Mouse (Mus musculus) neural tube, embryonic 12.5 days (tissue): ENCODE measurements around the gene Cpsf7. TPM values are rescaled to one million over a fixed set of nuclear protein-coding genes. Genes with fewer than 3 reads are reported as not detected.
"Not testable (repeated sequence)": the region's sequence is repeated elsewhere in the genome, so short reads cannot be mapped to it uniquely, and the experiment has no call there.

Experiments
- ATAC-seq: fragments of 200-750 bp; cut with Nextera tagmentation; 2 replicates; pipeline ENCODE4 v1.8.0; 2017; ENCODE audit warnings: low read depth, mild to moderate bottlenecking, moderate TSS enrichment, moderate library complexity; ENCODE audit not compliant: low FRiP score
- H3K27ac ChIP-seq: fragments of 300-500 bp; sonication (generic); 2 replicates; pipeline ENCODE4 v1.5.1; 2016
- H3K27me3 ChIP-seq: fragments of 300-500 bp; sonication (generic); replicated peaks from 2 replicates; pipeline ENCODE4 v1.6.1; 2016; ENCODE audit warnings: mild to moderate bottlenecking
- H3K36me3 ChIP-seq: fragments of 300-500 bp; sonication (generic); 2 replicates; pipeline ENCODE4 v1.6.1; 2016; ENCODE audit warnings: mild to moderate bottlenecking
- H3K4me1 ChIP-seq: fragments of 300-500 bp; sonication (generic); 2 replicates; pipeline ENCODE4 v1.6.1; 2016
- H3K4me2 ChIP-seq: fragments of 300-500 bp; sonication (generic); replicated peaks from 2 replicates; pipeline ENCODE4 v1.6.1; 2016; ENCODE audit warnings: mild to moderate bottlenecking
- H3K4me3 ChIP-seq: fragments of 300-500 bp; sonication (generic); 2 replicates; pipeline ENCODE4 v1.5.1; 2016
- H3K9ac ChIP-seq: fragments of 300-500 bp; sonication (generic); 2 replicates; pipeline ENCODE4 v1.6.1; 2016; ENCODE audit warnings: mild to moderate bottlenecking
- H3K9me3 ChIP-seq: fragments of 300-500 bp; sonication (generic); 2 replicates; pipeline ENCODE4 v1.6.1; 2016; ENCODE audit warnings: mild to moderate bottlenecking
- WGBS: fragments of 180-500 bp; shearing (Covaris S2); methylation state at CpG from one replicate; pipeline ENCODE4 v1.1.7; 2016; 5-methylcytosine and 5-hydroxymethylcytosine counted together
- polyA plus RNA-seq: library from polyadenylated mRNA; unstranded; fragments of >200 nt; fragmentation: Nextera tagmentation; extraction: Ambion mirVana; gene quantifications from 2 replicates; pipeline ENCODE4 v1.2.1, GENCODE M21; 2016

The Cpsf7 gene
- polyA plus RNA-seq, 1 experiment from 2014 or later, result 57.2 TPM

- Histone ChIP-seq H3K27me3 (no peaks in the 10 kb centered on the region), H3K36me3 (peaks cover 7% of the 10 kb centered on the region), H3K4me2 (peak overlapping the region; percentile 76; the same call in 1 of the 2 replicates), H3K9ac (no peak overlapping the region), H3K27ac (no peak overlapping the region), H3K4me1 (peaks cover 19% of the 10 kb centered on the region), H3K9me3 (no peaks in the 10 kb centered on the region), H3K4me3 (no peak overlapping the region)
- no peak for ATAC-seq
- WGBS, result 92% methylated on average over 5 of the region's 5 CpGs
Measured at GRCm38 (mm10) chr19:10523483-10524080, 1.5 kb upstream of the Cpsf7 start.

- Histone ChIP-seq H3K27ac (peak overlapping the region; percentile 94; the same call in 1 of the 2 replicates), H3K9ac (peak overlapping the region; percentile 98), H3K4me3 (peak overlapping the region; percentile 98), H3K4me2 (peak overlapping the region; percentile 76), H3K36me3 (peaks cover 10% of the 10 kb centered on the region), H3K4me1 (peaks cover 19% of the 10 kb centered on the region), H3K27me3 (no peaks in the 10 kb centered on the region), H3K9me3 (no peaks in the 10 kb centered on the region)
- under 1% methylated on average over 19 of the region's 19 CpGs for WGBS
- ATAC-seq, result no peak
Measured at GRCm38 (mm10) chr19:10524784-10525105, 321 bp upstream of the Cpsf7 start.

GRCm38 (mm10) chr19:10525910-10526309, 844 bp downstream of the Cpsf7 start, which contains the start of gene Sdhaf2:
Gene Sdhaf2, minus strand, starts transcription at chr19:10526142.
- under 1% methylated on average over 11 of the region's 11 CpGs for WGBS
- peak; percentile 33 for ATAC-seq
- peak within 1 kb of the TSS; percentile 98 for H3K4me3 ChIP-seq
- H3K4me2 ChIP-seq, result peak within 1 kb of the TSS; percentile 76
- peak within 1 kb of the TSS; percentile 94 for H3K27ac ChIP-seq
- H3K36me3 ChIP-seq, result peaks cover 19% of the 10 kb centered on the region
- no peaks in the 10 kb centered on the region for H3K9me3 ChIP-seq
- peaks cover 19% of the 10 kb centered on the region for H3K4me1 ChIP-seq
- H3K9ac ChIP-seq, result peak within 1 kb of the TSS; percentile 98
- no peaks in the 10 kb centered on the region for H3K27me3 ChIP-seq

GRCm38 (mm10) chr19:10530082-10530481, 5.0 kb downstream of the Cpsf7 start:
- no peak for ATAC-seq
- peaks cover 52% of the 10 kb centered on the region for H3K36me3 ChIP-seq
- WGBS, result 100% methylated on average over 1 of the region's 1 CpGs

GRCm38 (mm10) chr19:10539454-10539853, 14.4 kb downstream of the Cpsf7 start:
- Histone ChIP-seq H3K36me3 (peaks cover 84% of the 10 kb centered on the region), H3K9ac (no peak overlapping the region), H3K27ac (no peak overlapping the region), H3K9me3 (no peaks in the 10 kb centered on the region), H3K4me2 (no peak overlapping the region), H3K4me3 (no peak overlapping the region), H3K4me1 (no peaks in the 10 kb centered on the region), H3K27me3 (no peaks in the 10 kb centered on the region)
- WGBS, result 94% methylated on average over 5 of the region's 5 CpGs
- no peak for ATAC-seq

More at GRCm38 (mm10) chr19:10530082-10530481, 5.0 kb downstream of the Cpsf7 start:
- Histone ChIP-seq H3K9me3 (no peaks in the 10 kb centered on the region), H3K9ac (no peak overlapping the region), H3K4me1 (peaks cover 11% of the 10 kb centered on the region), H3K27ac (no peak overlapping the region), H3K4me2 (no peak overlapping the region), H3K27me3 (no peaks in the 10 kb centered on the region), H3K4me3 (no peak overlapping the region)

- peak within 1 kb of the TSS; percentile 58 for H3K9ac ChIP-seq
- H3K27ac ChIP-seq, result peak within 1 kb of the TSS; percentile 46; the same call in 1 of the 2 replicates
- peaks cover 17% of the 10 kb centered on the region for H3K36me3 ChIP-seq
- H3K4me2 ChIP-seq, result peak within 1 kb of the TSS; percentile 77
- no peaks in the 10 kb centered on the region for H3K9me3 ChIP-seq
- peaks cover 19% of the 10 kb centered on the region for H3K4me1 ChIP-seq
- H3K27me3 ChIP-seq, result no peaks in the 10 kb centered on the region
- ATAC-seq, result peak; percentile 97
- peak within 1 kb of the TSS; percentile 65 for H3K4me3 ChIP-seq
- 2% methylated on average over 43 of the region's 43 CpGs for WGBS
Measured at GRCm38 (mm10) chr19:10555624-10556510, 30.8 kb downstream of the Cpsf7 start, which contains the start of gene Tmem216. Gene Tmem216, minus strand, starts transcription at chr19:10556238.

- Histone ChIP-seq H3K4me3 (no peak overlapping the region), H3K9ac (no peak overlapping the region), H3K4me1 (peaks cover 19% of the 10 kb centered on the region), H3K36me3 (peaks cover 5% of the 10 kb centered on the region; the same call in 1 of the 2 replicates), H3K4me2 (no peak overlapping the region), H3K9me3 (no peaks in the 10 kb centered on the region), H3K27me3 (no peaks in the 10 kb centered on the region), H3K27ac (no peak overlapping the region)
- WGBS, result 76% methylated on average over 2 of the region's 2 CpGs
- ATAC-seq, result no peak
Measured at GRCm38 (mm10) chr19:10557001-10557400, 31.9 kb downstream of the Cpsf7 start.

GRCm38 (mm10) chr19:10557430-10557829, 32.4 kb downstream of the Cpsf7 start:
- Histone ChIP-seq H3K36me3 (peaks cover 5% of the 10 kb centered on the region; the same call in 1 of the 2 replicates), H3K4me3 (no peak overlapping the region), H3K4me2 (no peak overlapping the region), H3K27me3 (no peaks in the 10 kb centered on the region), H3K4me1 (peaks cover 19% of the 10 kb centered on the region), H3K9ac (no peak overlapping the region), H3K27ac (no peak overlapping the region), H3K9me3 (no peaks in the 10 kb centered on the region)
- no peak for ATAC-seq
- WGBS, result 65% methylated on average over 2 of the region's 2 CpGs

- not testable (repeated sequence) for H3K9ac ChIP-seq, H3K4me3 ChIP-seq, ATAC-seq, H3K9me3 ChIP-seq, H3K27me3 ChIP-seq, H3K36me3 ChIP-seq, H3K27ac ChIP-seq, H3K4me2 ChIP-seq
- 73% methylated on average over 4 of the region's 4 CpGs for whole genome bisulfite sequencing
- peaks cover 19% of the 10 kb centered on the region for H3K4me1 ChIP-seq
Measured at GRCm38 (mm10) chr19:10557837-10558375, 32.8 kb downstream of the Cpsf7 start.

- Histone ChIP-seq H3K9ac (no peak overlapping the region), H3K4me3 (no peak overlapping the region), H3K36me3 (no peaks in the 10 kb centered on the region), H3K4me2 (no peak overlapping the region), H3K27ac (no peak overlapping the region), H3K27me3 (no peaks in the 10 kb centered on the region), H3K9me3 (no peaks in the 10 kb centered on the region), H3K4me1 (peaks cover 10% of the 10 kb centered on the region)
- ATAC-seq, result no peak
- WGBS, result 39% methylated on average over 5 of the region's 5 CpGs
Measured at GRCm38 (mm10) chr19:10560108-10560507, 35.0 kb downstream of the Cpsf7 start.

GRCm38 (mm10) chr19:10561558-10562314, 36.7 kb downstream of the Cpsf7 start:
- Histone ChIP-seq H3K4me1 (peaks cover under 1% of the 10 kb centered on the region; the same call in 1 of the 2 replicates), H3K9me3 (no peaks in the 10 kb centered on the region), H3K36me3 (no peaks in the 10 kb centered on the region), H3K27me3 (no peaks in the 10 kb centered on the region), H3K4me3 (no peak overlapping the region), H3K9ac (no peak overlapping the region), H3K27ac (no peak overlapping the region), H3K4me2 (no peak overlapping the region)
- WGBS, result 77% methylated on average over 6 of the region's 6 CpGs
- ATAC-seq, result no peak
